Mouse (Mus musculus) heart, embryonic 11.5 days (tissue): ENCODE results near the gene Xrn1. TPM values are rescaled to one million over a fixed set of nuclear protein-coding genes. Genes with fewer than 3 reads are reported as not detected.

Experiments
- ATAC-seq: fragments of 200-750 bp; cut with Nextera tagmentation; replicated peaks from 2 replicates; pipeline ENCODE4 v1.8.0; 2017; ENCODE audit warnings: moderate library complexity; ENCODE audit not compliant: insufficient number of reproducible peaks, low FRiP score, low TSS enrichment
- H3K27ac ChIP-seq: fragments of 300-500 bp; sonication (generic); 2 replicates; pipeline ENCODE4 v1.5.1; 2014; ENCODE audit warnings: mild to moderate bottlenecking, low read depth, low read length
- H3K27me3 ChIP-seq: fragments of 300-500 bp; sonication (generic); 2 replicates; pipeline ENCODE4 v1.6.1; 2014; ENCODE audit warnings: mild to moderate bottlenecking, low read length, mixed read lengths; ENCODE audit not compliant: control insufficient read depth, insufficient read depth
- H3K36me3 ChIP-seq: fragments of 300-500 bp; sonication (generic); 2 replicates; pipeline ENCODE4 v1.6.1; 2014; ENCODE audit warnings: mild to moderate bottlenecking, low read length, moderate library complexity, mixed read lengths; ENCODE audit not compliant: control insufficient read depth, insufficient read depth
- H3K4me1 ChIP-seq: fragments of 300-500 bp; sonication (generic); 2 replicates; pipeline ENCODE4 v1.6.1; 2014; ENCODE audit warnings: low read length; ENCODE audit not compliant: control insufficient read depth, insufficient read depth
- H3K4me2 ChIP-seq: fragments of 300-500 bp; sonication (generic); 2 replicates; pipeline ENCODE4 v1.6.1; 2014; ENCODE audit warnings: mild to moderate bottlenecking, moderate library complexity
- H3K4me3 ChIP-seq: fragments of 300-500 bp; sonication (generic); 2 replicates; pipeline ENCODE4 v1.5.1; 2014; ENCODE audit warnings: low read depth, low read length
- H3K9ac ChIP-seq: fragments of 300-500 bp; sonication (generic); 2 replicates; pipeline ENCODE4 v1.6.1; 2014; ENCODE audit warnings: mild to moderate bottlenecking, low read depth, low read length, moderate library complexity
- H3K9me3 ChIP-seq: fragments of 300-500 bp; sonication (generic); replicated peaks from 2 replicates; pipeline ENCODE4 v1.6.1; 2016; ENCODE audit warnings: low read length; ENCODE audit not compliant: control insufficient read depth
- WGBS: fragments of 180-500 bp; shearing (Covaris S2); extraction: QIAGEN DNeasy Blood & Tissue Kit; methylation state at CpG from one replicate; pipeline ENCODE4 v1.1.7; 2014; ENCODE audit not compliant: insufficient replicate concordance; 5-methylcytosine and 5-hydroxymethylcytosine counted together
- polyA plus RNA-seq: library from polyadenylated mRNA; unstranded; fragments of >200 nt; fragmentation: Nextera tagmentation; extraction: Ambion mirVana; gene quantifications from 2 replicates; pipeline ENCODE4 v1.2.1, GENCODE M21; 2014

Gene Xrn1
- polyA plus RNA-seq, 1 experiment from 2014 or later, result 18.5 TPM

DNA sequence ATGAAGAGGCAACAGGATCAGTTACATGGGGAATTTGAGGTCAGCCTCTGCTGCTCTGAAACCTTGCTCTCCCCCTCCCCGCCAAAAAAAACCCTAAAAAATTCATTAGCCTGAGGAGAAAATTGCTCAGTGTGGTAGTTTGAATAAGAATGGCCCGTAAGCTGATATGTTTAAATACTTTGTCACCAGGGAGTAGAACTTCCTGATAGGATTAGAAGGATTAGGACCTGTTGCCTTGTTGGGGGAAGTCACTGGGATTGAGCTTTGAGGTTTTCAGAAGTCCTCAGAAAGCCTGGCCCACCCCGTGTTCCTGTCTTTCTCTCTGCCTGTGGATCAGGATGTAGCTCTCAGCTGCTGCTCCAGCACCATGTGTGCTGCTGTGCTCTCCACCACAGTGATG, 73.4 kb downstream of the Xrn1 start:
- H3K4me3 ChIP-seq, result no peak overlapping the region
- H3K27ac ChIP-seq, result no peak overlapping the region
- H3K4me1 ChIP-seq, result no peaks in the 10 kb centered on the region
- no peak for ATAC-seq
- H3K27me3 ChIP-seq, result no peaks in the 10 kb centered on the region
- H3K4me2 ChIP-seq, result no peak overlapping the region
- no peaks in the 10 kb centered on the region for H3K9me3 ChIP-seq
- WGBS, result 64% methylated on average over 3 of the region's 3 CpGs
- no peak overlapping the region for H3K9ac ChIP-seq
- peaks cover 21% of the 10 kb centered on the region for H3K36me3 ChIP-seq

DNA sequence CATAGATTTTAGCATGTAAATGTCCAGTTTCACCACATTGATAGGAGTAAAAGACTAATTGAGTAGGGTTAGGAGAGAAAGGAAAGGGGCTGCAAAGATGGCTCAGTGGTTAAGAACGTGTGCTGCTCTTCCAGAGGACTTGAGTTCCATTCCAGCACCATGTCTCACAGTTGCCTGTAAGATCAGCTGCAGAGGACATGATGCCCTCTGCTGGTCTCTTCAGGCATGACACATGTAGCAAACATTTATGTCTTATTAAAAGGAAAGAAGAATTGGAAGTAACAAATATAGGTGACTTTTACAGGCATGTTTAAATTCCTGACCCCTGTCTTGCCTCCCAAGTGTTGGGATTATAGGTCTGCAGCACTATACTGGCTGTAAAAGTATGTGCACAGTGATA, 74.3 kb downstream of the Xrn1 start:
- no peak overlapping the region for H3K9ac ChIP-seq
- H3K4me1 ChIP-seq, result no peaks in the 10 kb centered on the region
- no peak overlapping the region for H3K27ac ChIP-seq
- no peak overlapping the region for H3K4me3 ChIP-seq
- no peaks in the 10 kb centered on the region for H3K9me3 ChIP-seq
- H3K27me3 ChIP-seq, result no peaks in the 10 kb centered on the region
- H3K4me2 ChIP-seq, result no peak overlapping the region
- H3K36me3 ChIP-seq, result peaks cover 18% of the 10 kb centered on the region
- 46% methylated on average over 1 of the region's 1 CpGs for WGBS
- ATAC-seq, result no peak

DNA sequence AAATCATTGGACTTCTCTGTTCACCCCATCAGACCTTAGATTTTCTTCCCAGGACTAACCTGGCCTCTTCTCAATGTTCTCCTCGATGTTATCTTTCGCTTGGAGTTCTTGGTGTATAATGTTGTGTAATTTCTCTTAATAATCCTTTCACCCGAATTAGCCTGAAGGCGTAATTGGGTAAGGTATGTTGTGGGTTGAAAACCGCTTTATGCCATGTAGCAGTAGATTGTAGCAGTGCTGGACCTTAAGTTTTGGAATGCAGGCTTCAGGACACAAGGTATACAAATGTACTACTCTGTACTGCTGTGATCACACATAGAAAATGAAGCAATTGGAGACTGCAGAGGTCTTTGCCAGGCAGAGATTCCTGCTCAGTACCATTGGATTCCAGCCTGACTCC, 75.3 kb downstream of the Xrn1 start:
- Histone ChIP-seq H3K27me3 (no peaks in the 10 kb centered on the region), H3K4me3 (no peak overlapping the region), H3K9me3 (no peaks in the 10 kb centered on the region), H3K4me1 (no peaks in the 10 kb centered on the region), H3K27ac (no peak overlapping the region), H3K36me3 (peaks cover 13% of the 10 kb centered on the region), H3K4me2 (no peak overlapping the region), H3K9ac (no peak overlapping the region)
- 87% methylated on average over 5 of the region's 5 CpGs for WGBS
- ATAC-seq, result no peak

DNA sequence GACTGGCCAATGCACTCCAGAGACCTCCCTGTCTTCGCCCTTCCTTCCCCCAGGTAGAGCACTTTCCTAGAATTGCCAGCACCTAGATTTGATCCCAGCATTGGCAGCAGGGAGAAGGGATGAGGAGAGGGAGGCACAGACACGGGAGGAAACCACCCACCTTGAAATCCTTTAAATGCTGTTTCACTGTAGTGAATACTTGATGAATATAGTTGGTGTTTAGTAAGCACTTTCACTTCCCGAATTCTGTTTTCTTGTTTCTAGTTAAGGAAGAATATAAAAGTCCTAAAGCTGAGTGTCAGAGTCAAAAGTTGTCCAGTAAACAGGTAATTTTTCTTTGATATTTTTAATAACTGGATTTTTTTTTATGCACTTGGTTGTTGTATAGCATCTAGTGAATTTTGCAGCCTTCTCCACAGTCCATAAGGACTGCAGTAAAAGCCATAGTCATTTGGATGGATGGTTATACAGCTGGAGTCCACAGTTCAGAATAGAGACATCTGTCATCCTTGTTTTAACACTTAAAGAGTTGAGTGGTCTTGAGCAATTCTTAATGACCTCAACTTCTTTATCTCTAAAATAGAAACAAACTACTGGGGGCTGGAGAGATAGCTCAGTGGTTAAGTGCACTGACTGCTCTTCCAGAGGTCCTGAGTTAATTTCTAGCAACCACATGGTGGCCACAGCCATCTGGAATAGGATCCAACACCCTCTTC, 81.0 kb downstream of the Xrn1 start:
- ATAC-seq, result no peak
- Histone ChIP-seq H3K27me3 (no peaks in the 10 kb centered on the region), H3K4me1 (no peaks in the 10 kb centered on the region), H3K4me3 (no peak overlapping the region), H3K9me3 (no peaks in the 10 kb centered on the region), H3K27ac (no peak overlapping the region), H3K9ac (no peak overlapping the region), H3K4me2 (no peak overlapping the region), H3K36me3 (peaks cover 10% of the 10 kb centered on the region; the same call in 1 of the 2 replicates)
- WGBS, result 79% methylated on average over 3 of the region's 3 CpGs

DNA sequence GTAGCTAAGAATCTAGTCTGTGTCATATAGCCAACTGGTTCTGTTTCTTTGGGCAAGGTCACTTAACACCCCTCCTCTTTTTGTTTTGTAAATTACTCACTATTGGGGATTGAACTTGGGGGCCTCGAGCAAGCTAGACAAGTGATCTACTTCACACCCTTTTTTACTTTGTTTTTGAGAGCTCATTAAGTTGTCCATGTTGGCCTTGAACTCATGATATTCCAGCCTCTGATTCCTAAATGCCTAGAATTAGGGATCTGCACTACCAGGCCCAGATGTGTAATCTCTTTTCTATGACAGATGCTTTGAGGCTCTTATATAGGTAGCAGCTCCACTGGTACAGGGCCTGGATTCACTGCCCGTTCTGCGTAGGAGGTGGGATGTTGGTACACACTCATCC, 89.7 kb downstream of the Xrn1 start:
- Histone ChIP-seq H3K4me1 (no peaks in the 10 kb centered on the region), H3K9me3 (no peaks in the 10 kb centered on the region), H3K27me3 (no peaks in the 10 kb centered on the region), H3K36me3 (peaks cover 24% of the 10 kb centered on the region), H3K27ac (no peak overlapping the region), H3K4me2 (no peak overlapping the region), H3K4me3 (no peak overlapping the region), H3K9ac (no peak overlapping the region)
- no peak for ATAC-seq
- 86% methylated on average over 3 of the region's 3 CpGs for WGBS

DNA sequence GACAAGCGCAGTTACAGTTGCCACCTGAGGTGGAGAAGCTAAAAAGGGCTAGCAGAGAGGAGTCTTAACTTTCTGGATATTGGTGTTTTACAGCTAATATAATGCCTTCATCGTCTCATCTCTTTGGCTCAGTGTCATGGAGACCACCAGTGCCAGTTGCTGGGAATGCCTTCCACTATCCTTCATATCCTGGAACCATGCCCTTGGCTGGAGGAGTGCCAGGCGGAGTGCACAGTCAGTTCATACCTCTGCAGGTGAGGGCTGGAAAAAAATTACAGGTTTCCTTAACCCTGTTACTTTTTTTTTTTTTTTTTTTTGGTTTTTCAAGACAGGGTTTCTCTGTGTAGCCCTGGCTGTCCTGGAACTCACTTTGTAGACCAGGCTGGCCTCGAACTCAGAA, 96.9 kb downstream of the Xrn1 start:
- peaks cover 35% of the 10 kb centered on the region for H3K36me3 ChIP-seq
- H3K27me3 ChIP-seq, result no peaks in the 10 kb centered on the region
- no peak overlapping the region for H3K9ac ChIP-seq
- ATAC-seq, result no peak
- H3K4me1 ChIP-seq, result no peaks in the 10 kb centered on the region
- no peak overlapping the region for H3K27ac ChIP-seq
- H3K4me3 ChIP-seq, result no peak overlapping the region
- 91% methylated on average over 3 of the region's 4 CpGs for WGBS
- H3K4me2 ChIP-seq, result no peak overlapping the region
- no peaks in the 10 kb centered on the region for H3K9me3 ChIP-seq

DNA sequence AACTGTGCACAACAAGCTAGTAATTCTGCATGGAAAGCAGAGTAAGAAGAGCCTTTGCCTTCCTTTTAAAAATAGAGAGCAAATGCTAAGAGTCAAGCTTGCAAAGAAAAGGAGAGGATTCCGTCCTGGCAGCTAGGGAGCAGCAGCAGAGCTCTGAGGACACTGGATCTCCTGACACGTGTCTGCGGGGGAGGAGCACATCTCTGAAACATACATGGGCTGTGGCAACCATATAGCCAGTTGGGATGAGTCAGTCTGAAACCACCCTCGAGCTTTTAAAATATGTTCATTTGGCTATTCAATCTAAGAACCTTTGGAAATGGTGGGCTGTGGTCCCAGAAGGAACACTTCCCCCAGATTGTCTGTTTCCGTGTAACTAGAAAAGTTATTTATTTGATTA, 100.3 kb downstream of the Xrn1 start:
- no peak overlapping the region for H3K27ac ChIP-seq
- peaks cover 36% of the 10 kb centered on the region for H3K36me3 ChIP-seq
- no peaks in the 10 kb centered on the region for H3K4me1 ChIP-seq
- H3K9me3 ChIP-seq, result no peaks in the 10 kb centered on the region
- WGBS, result 89% methylated on average over 5 of the region's 5 CpGs
- no peak overlapping the region for H3K4me3 ChIP-seq
- no peaks in the 10 kb centered on the region for H3K27me3 ChIP-seq
- H3K9ac ChIP-seq, result no peak overlapping the region
- no peak for ATAC-seq
- no peak overlapping the region for H3K4me2 ChIP-seq

DNA sequence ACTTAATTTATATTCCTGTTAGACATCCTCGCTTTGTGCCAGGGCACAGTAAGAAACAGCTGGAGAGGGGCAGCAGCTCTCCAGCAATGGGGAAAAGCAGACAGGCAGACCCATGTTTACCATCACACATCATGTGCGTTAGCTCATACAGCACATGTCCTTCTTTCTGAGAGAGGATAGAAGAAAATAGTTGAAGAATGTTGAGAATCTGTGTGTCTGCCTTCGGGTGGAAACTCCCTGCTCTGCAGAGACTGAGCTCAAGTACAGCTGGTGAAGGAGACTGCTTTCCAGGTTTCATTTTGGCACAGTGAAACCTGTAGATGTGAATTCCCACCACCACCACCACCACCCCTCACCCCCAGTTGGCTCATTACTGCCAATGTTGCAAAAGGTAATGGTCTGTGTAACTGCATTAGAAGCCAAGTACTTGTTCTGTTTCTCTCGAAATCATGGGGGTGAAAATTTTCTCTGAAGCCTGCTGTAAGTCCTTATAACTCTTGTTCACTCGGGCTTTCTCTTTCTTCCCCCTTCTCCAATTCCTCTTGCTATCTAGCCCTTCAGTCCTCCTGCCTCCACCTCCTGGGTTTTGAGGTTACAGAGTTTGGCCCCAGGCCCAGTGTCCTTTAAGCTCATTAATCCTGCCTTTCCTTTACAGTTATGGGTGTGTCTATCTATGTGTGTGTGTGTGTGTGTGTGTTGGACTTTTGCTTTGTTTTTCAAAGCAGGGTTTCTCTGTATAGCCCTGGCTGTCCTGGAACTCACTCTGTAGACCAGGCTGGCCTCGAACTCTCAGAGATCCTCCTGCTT, 102.1 kb downstream of the Xrn1 start:
- Histone ChIP-seq H3K9me3 (no peaks in the 10 kb centered on the region), H3K27me3 (no peaks in the 10 kb centered on the region), H3K27ac (no peak overlapping the region; the same call in 1 of the 2 replicates), H3K4me1 (no peaks in the 10 kb centered on the region), H3K36me3 (peaks cover 23% of the 10 kb centered on the region), H3K9ac (no peak overlapping the region), H3K4me3 (no peak overlapping the region), H3K4me2 (no peak overlapping the region)
- no peak for ATAC-seq
- WGBS, result 84% methylated on average over 6 of the region's 6 CpGs
